Mouse (Mus musculus): ENCODE results near the gene Gm16253.
"Not testable (repeated sequence)": the region's sequence is repeated elsewhere in the genome, so short reads cannot be mapped to it uniquely, and the experiment has no call there.

Gm16253 gene

DNA sequence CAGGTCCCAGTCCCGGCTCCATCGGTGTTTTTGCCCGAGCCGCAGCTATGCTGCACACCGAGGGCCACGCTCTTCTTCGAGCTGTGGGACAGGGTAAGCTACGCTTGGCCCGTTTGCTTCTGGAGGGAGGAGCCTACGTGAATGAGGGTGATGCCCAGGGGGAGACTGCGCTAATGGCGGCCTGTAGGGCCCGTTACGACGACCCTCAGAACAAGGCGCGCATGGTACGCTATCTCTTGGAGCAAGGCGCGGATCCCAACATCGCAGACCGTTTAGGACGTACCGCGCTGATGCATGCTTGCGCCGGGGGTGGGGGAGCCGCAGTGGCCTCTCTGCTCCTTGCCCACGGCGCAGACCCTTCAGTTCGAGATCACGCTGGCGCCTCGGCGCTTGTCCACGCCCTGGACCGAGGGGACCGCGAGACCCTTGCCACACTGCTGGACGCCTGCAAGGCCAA is 20.7 kb downstream of the Gm16253 start:
- peak in 1 of 2 experiments; percentile 36 for DNase-seq (ENCODE audit: low spot score in 2 of 2)

GRCm38 (mm10) chr3:96598156-96599068 is 21.6 kb downstream of the Gm16253 start:
- peak; percentile 85 to 88 for DNase-seq (ENCODE audit: low spot score in 2 of 2)

- no peak for DNase-seq (ENCODE audit: low spot score in 2 of 2)
These were observed 22.2 kb downstream of the Gm16253 start for GRCm38 (mm10) chr3:96599069-96599393.

GRCm38 (mm10) chr3:96599411-96599810 is 22.6 kb downstream of the Gm16253 start:
- no peak for DNase-seq (ENCODE audit: low spot score in 2 of 2)

- DNase-seq (ENCODE audit: low spot score in 2 of 2): peak; percentile 97 to 98
These were observed 24.0 kb downstream of the Gm16253 start, which contains the start of gene Lix1l for GRCm38 (mm10) chr3:96600639-96601250. Gene Lix1l (plus strand): TSS chr3:96601149.

GRCm38 (mm10) chr3:96601251-96601787 is 24.5 kb downstream of the Gm16253 start:
- DNase-seq (ENCODE audit: low spot score in 2 of 2): peak; percentile 83

- DNase-seq (ENCODE audit: low spot score in 2 of 2): peak; percentile 39 to 47
These were observed 25.3 kb downstream of the Gm16253 start for GRCm38 (mm10) chr3:96601941-96602703.

- DNase-seq (ENCODE audit: low spot score in 2 of 2): no peak
These were observed 25.9 kb downstream of the Gm16253 start for GRCm38 (mm10) chr3:96602704-96603084.

GRCm38 (mm10) chr3:96603311-96603710 is 26.5 kb downstream of the Gm16253 start:
- no peak for DNase-seq (ENCODE audit: low spot score in 2 of 2)

- not testable (repeated sequence) for DNase-seq (ENCODE audit: low spot score in 2 of 2)
These were observed 29.2 kb downstream of the Gm16253 start for GRCm38 (mm10) chr3:96606007-96606406.

- DNase-seq (ENCODE audit: low spot score in 2 of 2): no peak
These were observed 29.8 kb downstream of the Gm16253 start for GRCm38 (mm10) chr3:96606618-96607017.

- DNase-seq (ENCODE audit: low spot score in 2 of 2): no peak
These were observed 41.2 kb downstream of the Gm16253 start for GRCm38 (mm10) chr3:96617941-96618340.

DNA sequence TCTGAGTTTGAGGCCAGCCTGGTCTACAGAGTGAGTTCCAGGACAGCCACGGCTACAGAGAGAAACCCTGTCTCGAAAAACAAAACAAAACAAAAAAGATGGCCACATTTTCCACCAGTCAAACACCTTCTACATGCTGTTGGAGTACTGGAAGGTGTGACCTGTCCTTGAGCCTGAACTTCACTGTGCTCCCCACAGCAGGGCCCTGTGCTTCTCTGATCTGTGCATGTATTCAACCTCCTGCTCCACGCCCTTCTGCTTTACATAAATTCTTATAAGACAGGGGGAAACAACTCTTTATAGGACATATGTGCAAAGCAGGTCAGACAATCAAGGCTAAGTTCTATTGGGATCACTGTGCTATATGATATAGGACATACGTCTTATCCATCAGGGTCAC is 46.4 kb downstream of the Gm16253 start:
- no peak for DNase-seq (ENCODE audit: low spot score in 2 of 2)

DNA sequence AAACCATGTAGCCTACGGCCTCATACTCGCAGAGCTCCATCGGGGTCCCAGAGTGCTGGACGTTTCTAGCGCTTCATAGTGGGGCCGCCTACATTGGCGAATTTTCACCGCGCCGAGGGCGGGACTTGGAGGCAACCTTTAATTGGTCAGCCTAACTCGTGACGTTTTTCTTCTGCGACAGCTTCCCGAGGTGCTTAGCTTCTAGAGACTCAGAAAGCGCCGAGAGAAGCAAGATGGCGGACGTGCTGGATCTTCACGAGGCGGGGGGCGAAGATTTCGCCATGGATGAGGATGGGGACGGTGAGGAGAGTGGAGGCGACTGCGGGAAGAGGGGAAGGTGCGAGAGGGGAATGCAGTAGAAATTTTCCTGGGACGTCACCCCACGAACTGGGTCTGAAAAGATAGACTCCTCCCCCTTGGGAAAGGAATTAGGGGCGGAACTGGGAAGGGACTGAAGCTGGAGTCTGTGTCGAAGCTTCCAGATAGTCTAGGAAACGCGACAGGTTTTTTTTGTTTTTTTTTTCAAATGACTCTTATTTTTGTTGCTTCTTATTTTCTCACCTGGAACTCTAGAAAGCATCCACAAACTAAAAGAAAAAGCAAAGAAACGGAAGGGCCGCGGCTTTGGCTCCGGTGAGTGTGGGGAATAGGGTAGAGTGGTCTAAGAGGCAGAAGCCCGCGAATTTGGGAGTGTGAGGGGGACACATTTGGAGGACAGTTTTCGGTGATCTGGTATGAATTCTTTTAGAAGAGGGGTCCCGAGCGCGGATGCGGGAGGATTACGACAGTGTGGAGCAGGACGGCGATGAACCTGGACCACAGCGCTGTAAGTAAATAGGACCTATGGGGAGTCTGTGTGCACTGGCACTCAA is 53.2 kb downstream of the Gm16253 start, which contains the start of gene Rbm8a:
TSS of gene Rbm8a (plus strand) at position 205 of the 872 bp plus-strand sequence.
- DNase-seq (ENCODE audit: low spot score in 2 of 2): peak; percentile 96 to 97
